Mouse (Mus musculus) cerebellum, adult 2 months (tissue): ENCODE data around the gene Igfbp6.

Experiments used
- CTCF ChIP-seq: fragments of 200-500 bp; IDR thresholded peaks from 2 replicates; pipeline ENCODE4 v1.5.1; 2011; ENCODE audit warnings: low read depth, mild to moderate bottlenecking, control low read depth, low read length, moderate library complexity, borderline replicate concordance; ENCODE audit not compliant: insufficient read depth
- POLR2A ChIP-seq: fragments of 200-500 bp; IDR thresholded peaks from 2 replicates; pipeline ENCODE4 v1.6.1; 2011; ENCODE audit warnings: low read length, control low read depth, borderline replicate concordance; ENCODE audit not compliant: insufficient read depth

DNA sequence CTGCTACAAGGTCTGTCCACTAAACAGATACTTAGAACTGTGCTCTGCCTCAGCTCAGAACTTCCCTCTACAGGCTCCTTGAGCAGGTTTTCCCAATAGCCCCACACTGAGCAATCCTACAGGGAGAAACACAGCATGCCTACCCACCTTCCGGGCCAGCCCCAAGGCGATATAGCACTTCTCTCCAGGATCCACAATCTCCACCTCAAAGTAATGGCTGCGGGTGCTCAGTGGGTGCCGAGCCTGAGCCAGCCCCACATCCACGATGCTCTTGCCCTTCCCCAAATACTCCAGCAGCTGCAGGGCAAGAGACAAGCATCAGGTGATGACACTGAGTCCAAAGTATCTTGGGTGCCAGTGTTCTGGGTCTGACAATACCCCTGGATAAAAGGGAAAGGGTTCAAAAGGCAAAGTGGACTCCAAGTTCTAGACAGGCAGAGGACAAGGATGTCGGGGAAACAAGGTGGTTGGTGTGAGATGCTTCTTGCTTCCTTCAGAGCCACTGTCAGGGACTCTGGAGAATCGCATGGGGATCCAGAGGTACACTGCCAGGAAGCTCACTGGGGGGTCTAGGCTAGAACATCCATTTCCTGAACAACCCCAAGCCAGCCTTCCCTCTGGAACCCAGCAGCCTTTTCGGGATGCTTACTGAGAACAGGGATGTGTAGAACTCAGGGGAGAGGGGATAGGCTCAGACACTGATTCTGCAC lies 24.9 kb upstream of the Igfbp6 start:
- TF ChIP-seq CTCF (no peak), POLR2A (no peak)
